In the genomic region with DNA sequence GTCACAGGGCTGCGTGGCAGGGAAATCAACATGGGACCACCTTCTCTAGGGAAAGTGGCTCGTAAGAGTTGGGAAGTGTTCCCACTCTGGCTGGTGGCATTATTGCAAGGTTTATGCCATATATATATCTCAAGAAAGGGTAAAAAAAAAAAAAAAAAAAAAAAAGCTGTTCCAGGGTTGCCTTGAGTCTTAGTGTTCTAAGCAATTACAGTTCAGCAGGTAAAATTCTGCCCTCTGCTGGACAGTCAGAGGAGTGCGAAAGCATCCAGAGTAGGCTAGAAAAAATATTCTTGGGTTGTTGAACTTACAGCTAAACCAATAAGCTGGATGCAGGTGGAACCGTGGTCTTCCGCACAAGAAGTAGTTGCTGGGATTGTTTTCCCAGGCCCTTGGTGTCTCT, we compare ENCODE assay signal across 8 mouse cellular contexts.
DNase-seq lines count a peak whose midpoint lies in the region; ATAC-seq and TF ChIP-seq lines count a peak whose summit lies in the region.
"Had no signal": no experiment of that assay in that cellular context is flagged by ENCODE, and none has a peak within 500 bp of the region (broad histone marks: within the 10 kb centered on the region; RNA-seq: fewer than 3 reads in every experiment).

No protein-coding gene starts in this region.

- WGBS in hindbrain, embryonic 14.5 days: 80% methylated on average over 5 of the region's 5 CpGs
- 70% methylated on average over 5 of the region's 5 CpGs for WGBS in limb, embryonic 14.5 days

- no peak overlapping the region for H3K27ac ChIP-seq in hindbrain, embryonic 14.5 days
- no peak overlapping the region for H3K27ac ChIP-seq in limb, embryonic 14.5 days (replicated peaks; ENCODE audit: low read depth, low read length)
- H3K27ac ChIP-seq: hindbrain, embryonic 15.5 days had no signal

- ATAC-seq in activated CD4-positive, CD25-positive, alpha-beta regulatory T cell, adult 4 months: peak; percentile 49
- 0 out of 2 replicates have a peak, but pooled peaks have one; percentile 38 for ATAC-seq in hindbrain, embryonic 14.5 days (ENCODE audit: low FRiP score)
- peak; percentile 19; the same call in 1 of the 2 replicates for ATAC-seq in limb, embryonic 14.5 days (ENCODE audit: low FRiP score, low read depth)

- no peak overlapping the region for H3K4me2 ChIP-seq in hindbrain, embryonic 14.5 days (replicated peaks)
- no peak overlapping the region for H3K4me2 ChIP-seq in limb, embryonic 14.5 days (replicated peaks; ENCODE audit: low read depth, low read length, severe bottlenecking)
- H3K4me2 ChIP-seq: hindbrain, embryonic 15.5 days had no signal

- DNase-seq in spleen, postnatal 10 days (ENCODE audit: low spot score in 2 of 2): peak; percentile 8 to 47
- DNase-seq in spleen, postnatal 36 days (ENCODE audit: low spot score in 2 of 2): no peak
- DNase-seq in embryo, embryonic 11 days: peak; percentile 60
- peak; percentile 78 for DNase-seq in hindbrain, embryonic 14.5 days (ENCODE audit: low spot score)
- DNase-seq in limb, embryonic 14.5 days (ENCODE audit: low spot score): peak; percentile 76
- peak; percentile 64 for DNase-seq in retina, postnatal 1 day

- no peak overlapping the region for H3K4me3 ChIP-seq in hindbrain, embryonic 14.5 days (replicated peaks; ENCODE audit: low read length)
- no peak overlapping the region for H3K4me3 ChIP-seq in limb, embryonic 14.5 days (replicated peaks; ENCODE audit: low read length)
- H3K4me3 ChIP-seq: hindbrain, embryonic 15.5 days had no signal

- H3K9ac ChIP-seq in hindbrain, embryonic 14.5 days: no peak overlapping the region
- H3K9ac ChIP-seq in limb, embryonic 14.5 days (ENCODE audit: low read depth, low read length, severe bottlenecking): no peak overlapping the region
- H3K9ac ChIP-seq: hindbrain, embryonic 15.5 days had no signal

- no peaks in the 10 kb centered on the region for H3K27me3 ChIP-seq in hindbrain, embryonic 14.5 days (ENCODE audit: control insufficient read depth, insufficient read depth, low read length)
- H3K27me3 ChIP-seq in limb, embryonic 14.5 days (ENCODE audit: control insufficient read depth, insufficient read depth, low read length): no peaks in the 10 kb centered on the region
- H3K27me3 ChIP-seq: hindbrain, embryonic 15.5 days had no signal

- no peaks in the 10 kb centered on the region for H3K4me1 ChIP-seq in hindbrain, embryonic 14.5 days (replicated peaks; ENCODE audit: control insufficient read depth, insufficient read depth, low read length)
- H3K4me1 ChIP-seq in limb, embryonic 14.5 days (ENCODE audit: control insufficient read depth, insufficient read depth, low read length): no peaks in the 10 kb centered on the region
- H3K4me1 ChIP-seq: hindbrain, embryonic 15.5 days had no signal

- TF ChIP-seq POLR2A in limb, embryonic 14.5 days (IDR thresholded peaks at IDR 0.05; ENCODE audit: borderline replicate concordance, extremely low read depth, insufficient read depth, insufficient read length): no peak

- H3K9me3 ChIP-seq in hindbrain, embryonic 14.5 days (ENCODE audit: control insufficient read depth, low read length): no peaks in the 10 kb centered on the region
- no peaks in the 10 kb centered on the region for H3K9me3 ChIP-seq in limb, embryonic 14.5 days (ENCODE audit: control insufficient read depth, low read length)
- H3K9me3 ChIP-seq: hindbrain, embryonic 15.5 days had no signal

- peaks cover 76% of the 10 kb centered on the region for H3K36me3 ChIP-seq in hindbrain, embryonic 14.5 days (replicated peaks; ENCODE audit: control insufficient read depth, insufficient read depth)
- peaks cover 62% of the 10 kb centered on the region for H3K36me3 ChIP-seq in limb, embryonic 14.5 days (ENCODE audit: control insufficient read depth, insufficient read depth, low read length)

Comparison
In these comparisons a context has a peak if more than half of its experiments do, and no peak if none do; other contexts are left out.
1. DNase-seq: peak in spleen, postnatal 10 days (2 of 2), embryo, embryonic 11 days (single experiment), hindbrain, embryonic 14.5 days (single experiment), limb, embryonic 14.5 days (single experiment) and retina, postnatal 1 day (single experiment); none in spleen, postnatal 36 days (0 of 2).
2. Peak in every context shown above with its lines, with median percentiles within 50 percentile points of each other: ATAC-seq.